Mouse (Mus musculus): ENCODE results near the gene Eif4e2. TPM values are rescaled to one million over a fixed set of nuclear protein-coding genes. Genes with fewer than 3 reads are reported as not detected.

The Eif4e2 gene
- polyA plus RNA-seq, 1 experiment, result 127 TPM

DNA sequence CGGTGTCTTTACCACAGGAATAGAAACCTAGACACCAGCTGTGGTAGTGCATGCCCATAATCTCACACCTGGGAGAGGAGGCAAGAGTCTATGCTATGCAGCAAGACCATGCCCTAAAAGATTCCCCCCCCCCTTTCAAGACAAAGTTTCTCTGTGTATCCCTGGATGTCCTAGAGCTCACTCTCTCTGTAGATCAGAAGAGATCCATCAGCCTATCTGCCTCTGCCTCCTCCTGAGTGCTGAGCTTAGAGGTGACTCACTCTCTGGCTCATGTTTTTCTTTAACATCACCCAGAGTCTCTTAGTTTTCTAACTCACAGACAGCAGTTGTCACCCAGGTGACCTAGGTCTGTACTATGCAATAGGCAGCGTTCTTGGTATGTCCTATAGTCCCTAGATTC, 45.6 kb downstream of the Eif4e2 start:
- Histone ChIP-seq H3K27ac (ENCODE audit: control insufficient read depth, insufficient read depth, low read depth, low read length) (no peak overlapping the region), H3K4me1 (ENCODE audit: control insufficient read depth, insufficient read depth, low read length) (peaks cover 16% of the 10 kb centered on the region), H3K27me3 (ENCODE audit: control insufficient read depth, insufficient read depth, low read length) (no peaks in the 10 kb centered on the region), H3K4me3 (ENCODE audit: control insufficient read depth, low read depth, low read length) (no peak overlapping the region), H3K36me3 (ENCODE audit: control insufficient read depth, insufficient read depth, low read length) (no peaks in the 10 kb centered on the region)
- TF ChIP-seq CTCF (IDR thresholded peaks at IDR 0.05; ENCODE audit: control insufficient read depth, insufficient read depth, insufficient replicate concordance, low read depth, low read length) (no peak), POLR2A (IDR thresholded peaks at IDR 0.05; ENCODE audit: control insufficient read depth, low read depth, low read length) (no peak)

- no peaks in the 10 kb centered on the region for H3K27me3 ChIP-seq (ENCODE audit: control insufficient read depth, insufficient read depth, low read length)
- H3K4me3 ChIP-seq (ENCODE audit: control insufficient read depth, low read depth, low read length), result peak overlapping the region; percentile 69
- H3K27ac ChIP-seq (ENCODE audit: control insufficient read depth, insufficient read depth, low read depth, low read length), result no peak overlapping the region; the same call in 1 of the 2 replicates
- TF ChIP-seq POLR2A (IDR thresholded peaks at IDR 0.05; ENCODE audit: control insufficient read depth, low read depth, low read length) (no peak), CTCF (IDR thresholded peaks at IDR 0.05; ENCODE audit: control insufficient read depth, insufficient read depth, insufficient replicate concordance, low read depth, low read length) (no peak)
- peaks cover 27% of the 10 kb centered on the region for H3K4me1 ChIP-seq (ENCODE audit: control insufficient read depth, insufficient read depth, low read length)
- H3K36me3 ChIP-seq (ENCODE audit: control insufficient read depth, insufficient read depth, low read length), result no peaks in the 10 kb centered on the region
Observed at GRCm38 (mm10) chr1:87263257-87263656, 49.5 kb downstream of the Eif4e2 start.

- Histone ChIP-seq H3K27me3 (ENCODE audit: control insufficient read depth, insufficient read depth, low read length) (no peaks in the 10 kb centered on the region), H3K4me3 (ENCODE audit: control insufficient read depth, low read depth, low read length) (peak overlapping the region; percentile 80), H3K4me1 (ENCODE audit: control insufficient read depth, insufficient read depth, low read length) (peaks cover 23% of the 10 kb centered on the region), H3K27ac (ENCODE audit: control insufficient read depth, insufficient read depth, low read depth, low read length) (peak overlapping the region; percentile 96), H3K36me3 (ENCODE audit: control insufficient read depth, insufficient read depth, low read length) (no peaks in the 10 kb centered on the region)
- TF ChIP-seq POLR2A (IDR thresholded peaks at IDR 0.05; ENCODE audit: control insufficient read depth, low read depth, low read length) (no peak), CTCF (IDR thresholded peaks at IDR 0.05; ENCODE audit: control insufficient read depth, insufficient read depth, insufficient replicate concordance, low read depth, low read length) (no peak)
Observed at GRCm38 (mm10) chr1:87263796-87264133, 50.1 kb downstream of the Eif4e2 start.

DNA sequence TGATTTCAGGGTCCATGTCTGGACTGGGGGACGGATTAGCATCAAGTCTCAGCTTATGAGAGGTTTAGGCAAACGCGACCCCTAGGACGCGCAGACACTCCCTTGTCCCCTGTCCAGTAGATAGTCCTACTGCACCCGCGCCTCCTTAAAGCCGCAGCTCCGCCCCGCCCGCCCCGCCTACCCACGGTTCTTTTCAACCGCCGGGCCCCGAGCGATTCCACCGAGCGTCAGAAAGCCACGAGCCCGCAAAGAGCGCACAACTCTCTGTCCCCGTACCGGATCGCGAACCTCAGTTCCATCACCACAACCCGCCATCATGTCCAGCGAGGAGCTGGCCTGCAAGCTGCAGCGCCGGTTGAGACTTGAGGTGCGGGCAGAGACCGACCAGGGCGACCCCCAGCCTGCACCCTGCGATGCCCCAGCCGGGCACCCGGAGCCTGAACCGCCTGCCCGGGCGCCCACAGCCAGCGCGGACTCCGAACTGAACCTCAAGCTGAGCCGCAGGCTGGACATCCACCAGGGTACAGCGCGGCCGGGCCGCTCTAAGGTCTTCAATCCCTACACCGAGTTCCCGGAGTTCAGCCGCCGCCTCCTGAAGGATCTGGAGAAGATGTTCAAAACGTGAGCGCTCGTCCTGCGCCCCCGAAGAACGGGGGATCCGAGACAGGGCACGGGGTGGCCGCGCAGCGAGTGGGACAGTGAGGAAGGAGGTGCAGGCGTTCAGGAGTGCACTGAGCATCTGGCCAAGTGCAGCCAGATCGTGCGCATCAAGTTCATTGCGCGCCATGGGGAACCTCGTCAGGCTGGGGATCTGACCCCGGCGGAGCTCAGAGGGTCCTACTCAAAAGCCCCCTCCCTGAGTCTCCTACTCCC, 50.7 kb downstream of the Eif4e2 start, which contains the start of gene Efhd1:
TSS of gene Efhd1 (plus strand) at position 230 of the 873 bp plus-strand sequence.
- TF ChIP-seq POLR2A (IDR thresholded peaks at IDR 0.05; ENCODE audit: control insufficient read depth, low read depth, low read length) (peak; percentile 77), CTCF (IDR thresholded peaks at IDR 0.05; ENCODE audit: control insufficient read depth, insufficient read depth, insufficient replicate concordance, low read depth, low read length) (no peak)
- H3K4me3 ChIP-seq (ENCODE audit: control insufficient read depth, low read depth, low read length), result peak within 1 kb of the TSS; percentile 80
- no peaks in the 10 kb centered on the region for H3K27me3 ChIP-seq (ENCODE audit: control insufficient read depth, insufficient read depth, low read length)
- H3K4me1 ChIP-seq (ENCODE audit: control insufficient read depth, insufficient read depth, low read length), result peaks cover 23% of the 10 kb centered on the region
- no peaks in the 10 kb centered on the region for H3K36me3 ChIP-seq (ENCODE audit: control insufficient read depth, insufficient read depth, low read length)
- peak within 1 kb of the TSS; percentile 96 for H3K27ac ChIP-seq (ENCODE audit: control insufficient read depth, insufficient read depth, low read depth, low read length)

DNA sequence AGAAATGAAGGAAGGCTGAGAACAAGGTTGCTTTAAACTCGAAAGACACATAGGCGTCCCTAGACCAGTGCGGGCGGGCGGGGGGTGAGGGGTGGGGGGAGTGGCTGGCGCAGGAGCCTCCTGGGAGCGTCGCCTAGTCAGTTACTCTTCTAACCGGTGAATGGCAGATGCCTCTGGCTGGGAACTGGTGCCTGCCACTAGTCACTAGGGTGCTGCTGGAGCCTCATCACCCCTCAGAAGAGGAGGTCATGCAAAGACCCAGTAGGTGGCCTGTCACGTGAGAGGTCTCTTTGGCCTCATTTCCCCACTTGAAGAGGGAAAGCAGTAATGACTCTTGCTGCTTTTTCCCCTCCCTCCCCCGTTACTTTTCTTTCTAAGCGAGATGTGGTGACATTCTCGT, 51.5 kb downstream of the Eif4e2 start:
- H3K27me3 ChIP-seq (ENCODE audit: control insufficient read depth, insufficient read depth, low read length), result no peaks in the 10 kb centered on the region
- H3K27ac ChIP-seq (ENCODE audit: control insufficient read depth, insufficient read depth, low read depth, low read length), result peak overlapping the region; percentile 70
- peak overlapping the region; percentile 80 for H3K4me3 ChIP-seq (ENCODE audit: control insufficient read depth, low read depth, low read length)
- no peak for TF ChIP-seq CTCF (IDR thresholded peaks at IDR 0.05; ENCODE audit: control insufficient read depth, insufficient read depth, insufficient replicate concordance, low read depth, low read length)
- TF ChIP-seq POLR2A (IDR thresholded peaks at IDR 0.05; ENCODE audit: control insufficient read depth, low read depth, low read length), result no peak
- H3K4me1 ChIP-seq (ENCODE audit: control insufficient read depth, insufficient read depth, low read length), result peaks cover 23% of the 10 kb centered on the region
- no peaks in the 10 kb centered on the region for H3K36me3 ChIP-seq (ENCODE audit: control insufficient read depth, insufficient read depth, low read length)

DNA sequence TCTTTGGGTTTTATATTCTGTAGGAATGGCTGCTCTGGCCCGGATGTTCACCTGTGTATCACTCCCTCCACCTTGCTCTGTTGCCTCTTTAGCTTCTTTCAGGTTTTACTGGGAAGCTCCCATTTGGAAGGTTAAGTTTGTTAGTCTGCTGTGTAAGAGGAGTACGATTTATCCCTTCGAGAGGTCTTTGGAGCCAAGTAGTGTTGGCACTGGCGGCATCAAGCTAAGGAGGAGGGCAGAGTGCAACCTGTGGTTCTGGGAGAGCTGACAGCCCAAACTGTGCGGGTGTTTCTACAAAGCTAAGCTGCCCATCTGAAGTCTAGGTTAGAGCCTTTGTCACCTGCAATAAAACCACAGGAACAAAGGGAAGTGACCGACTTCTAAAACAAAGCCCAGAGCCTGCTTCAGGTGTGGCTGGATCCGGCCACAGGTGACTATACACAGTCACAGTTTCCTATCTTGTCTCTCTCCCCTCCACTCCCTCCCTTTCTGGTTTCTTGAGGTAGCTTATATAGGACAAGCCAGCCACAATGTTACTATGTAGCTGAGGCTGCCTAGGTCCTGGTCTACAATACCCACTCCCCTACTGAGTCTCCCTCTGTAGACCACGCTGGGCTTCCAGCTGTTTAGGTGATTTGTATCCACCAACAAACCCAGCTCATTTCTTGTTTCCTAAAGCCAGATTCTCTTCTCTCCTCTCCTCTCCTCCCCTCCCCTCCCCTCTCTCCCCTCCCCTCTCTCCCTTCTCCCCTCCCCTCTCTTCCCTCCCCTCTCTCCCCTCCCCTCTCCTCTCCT, 52.8 kb downstream of the Eif4e2 start:
- H3K4me1 ChIP-seq (ENCODE audit: control insufficient read depth, insufficient read depth, low read length), result peaks cover 26% of the 10 kb centered on the region
- no peak overlapping the region for H3K27ac ChIP-seq (ENCODE audit: control insufficient read depth, insufficient read depth, low read depth, low read length)
- TF ChIP-seq POLR2A (IDR thresholded peaks at IDR 0.05; ENCODE audit: control insufficient read depth, low read depth, low read length) (no peak), CTCF (IDR thresholded peaks at IDR 0.05; ENCODE audit: control insufficient read depth, insufficient read depth, insufficient replicate concordance, low read depth, low read length) (no peak)
- H3K36me3 ChIP-seq (ENCODE audit: control insufficient read depth, insufficient read depth, low read length), result no peaks in the 10 kb centered on the region
- no peaks in the 10 kb centered on the region for H3K27me3 ChIP-seq (ENCODE audit: control insufficient read depth, insufficient read depth, low read length)
- peak overlapping the region; percentile 80 for H3K4me3 ChIP-seq (ENCODE audit: control insufficient read depth, low read depth, low read length)

DNA sequence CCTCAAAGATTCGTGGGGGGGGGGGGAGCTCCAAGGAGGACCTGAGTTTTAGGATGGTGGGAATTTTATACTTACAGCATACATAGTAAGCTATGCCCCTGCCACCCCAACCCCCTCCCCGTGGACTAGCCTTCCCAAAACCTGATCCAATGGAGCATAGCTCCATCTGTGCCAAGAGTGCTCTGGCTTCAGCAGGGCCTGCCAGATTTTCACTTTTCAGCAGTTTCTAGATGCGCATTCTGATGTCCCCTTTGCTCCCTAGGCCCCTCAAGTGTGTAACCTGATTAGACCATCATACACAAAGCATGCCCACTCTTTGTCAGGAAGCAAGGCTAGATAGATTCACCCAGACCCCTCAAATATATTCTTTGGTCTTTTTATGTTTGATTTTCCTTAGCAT, 56.5 kb downstream of the Eif4e2 start:
- no peak for TF ChIP-seq POLR2A (IDR thresholded peaks at IDR 0.05; ENCODE audit: control insufficient read depth, low read depth, low read length)
- TF ChIP-seq CTCF (IDR thresholded peaks at IDR 0.05; ENCODE audit: control insufficient read depth, insufficient read depth, insufficient replicate concordance, low read depth, low read length), result no peak
- no peaks in the 10 kb centered on the region for H3K36me3 ChIP-seq (ENCODE audit: control insufficient read depth, insufficient read depth, low read length)
- H3K27me3 ChIP-seq (ENCODE audit: control insufficient read depth, insufficient read depth, low read length), result no peaks in the 10 kb centered on the region
- peaks cover 17% of the 10 kb centered on the region for H3K4me1 ChIP-seq (ENCODE audit: control insufficient read depth, insufficient read depth, low read length)
- no peak overlapping the region for H3K4me3 ChIP-seq (ENCODE audit: control insufficient read depth, low read depth, low read length)
- no peak overlapping the region for H3K27ac ChIP-seq (ENCODE audit: control insufficient read depth, insufficient read depth, low read depth, low read length)
